Mouse (Mus musculus): ENCODE measurements around the gene Aktip. TPM values are rescaled to one million over a fixed set of nuclear protein-coding genes. Genes with fewer than 3 reads are reported as not detected.

Aktip gene
- polyA plus RNA-seq, 3 experiments from 2014 or later: 22.7 to 36.9 (median 29.0) TPM

Other genes with a start within 250 kb of the Aktip start
- 100 to 1,000 TPM in 2 of 3 experiments, 10 to 100 TPM in 1; 95.6 to 217 (median 139) TPM for gene Rbl2, start 129.9 kb downstream of the Aktip start, polyA plus RNA-seq (2017; shearing (Covaris generic))
- 1 to 10 TPM; 1.8 to 3.8 (median 2.9) TPM for gene Rpgrip1l, start 113.3 kb upstream of the Aktip start, polyA plus RNA-seq (2017; shearing (Covaris generic))
- gene Fto, start 113.5 kb upstream of the Aktip start, polyA plus RNA-seq (2017; shearing (Covaris generic)): 100 to 1,000 TPM in 1 of 3 experiments, 10 to 100 TPM in 2; 41.0 to 102 (median 94.5) TPM

Measured in inflammation-experienced regulatory T-cells, adult 6 months (primary cell).